Mouse (Mus musculus): ENCODE data around the gene Itgb4.

- TF ChIP-seq POLR2A (IDR thresholded peaks at IDR 0.05; ENCODE audit: borderline replicate concordance, low read depth, low read length) (no peak), CTCF (IDR thresholded peaks at IDR 0.05; ENCODE audit: low read depth, low read length) (no peak)
Observed at GRCm38 (mm10) chr11:116019360-116019791, 44.9 kb downstream of the Itgb4 start.
